Mouse (Mus musculus) ES-E14 (cell line): Measurements from ENCODE around the gene Hook2. TPM values are rescaled to one million over a fixed set of nuclear protein-coding genes. Genes with fewer than 3 reads are reported as not detected.

Source experiments
- DNase-seq: peaks from one replicate; pipeline ENCODE4 v3.0.0-alpha.2; 2013; ENCODE audit warnings: low read depth, low spot score
- H3K27ac ChIP-seq: 2 replicates; pipeline ENCODE4 v1.5.1; 2012; ENCODE audit warnings: low read depth, mild to moderate bottlenecking, low read length, moderate library complexity, mixed read lengths; ENCODE audit not compliant: poor library complexity, insufficient read depth, severe bottlenecking
- H3K36me3 ChIP-seq: 2 replicates; pipeline ENCODE4 v1.6.1; 2012; ENCODE audit warnings: mild to moderate bottlenecking, low read length, moderate library complexity, mixed read lengths; ENCODE audit not compliant: control insufficient read depth, poor library complexity, insufficient read depth, severe bottlenecking
- H3K4me1 ChIP-seq, 2 experiments: fragments of 150-350 bp in 1 of 2; sonication (generic) in 1 of 2; 2 replicates each; pipeline ENCODE4 v1.6.1; 2012; ENCODE audit warnings: low read length in 2 of 2, mild to moderate bottlenecking in 1 of 2, mixed read lengths in 1 of 2; ENCODE audit not compliant: control insufficient read depth in 2 of 2, insufficient read depth in 2 of 2, poor library complexity in 1 of 2
- H3K4me3 ChIP-seq, 2 experiments: fragments of 150-350 bp in 1 of 2; sonication (generic) in 1 of 2; 2 replicates each; pipeline ENCODE4 v1.5.1; 2012; ENCODE audit warnings: low read length in 2 of 2, low read depth in 1 of 2, mild to moderate bottlenecking in 1 of 2, mixed read lengths in 1 of 2; ENCODE audit not compliant: insufficient read depth in 1 of 2, poor library complexity in 1 of 2, severe bottlenecking in 1 of 2
- H3K9ac ChIP-seq: 2 replicates; pipeline ENCODE4 v1.6.1; 2012; ENCODE audit warnings: low read depth, mild to moderate bottlenecking, low read length, mixed read lengths; ENCODE audit not compliant: poor library complexity, insufficient read depth, severe bottlenecking
- H3K9me3 ChIP-seq: fragments of 150-350 bp; sonication (generic); 2 replicates; pipeline ENCODE4 v1.6.1; 2012; ENCODE audit warnings: low read depth, mild to moderate bottlenecking, low read length; ENCODE audit not compliant: control insufficient read depth, insufficient read depth
- CHD2 ChIP-seq: IDR thresholded peaks from 2 replicates; pipeline ENCODE4 v1.6.1; 2014; ENCODE audit warnings: mild to moderate bottlenecking, low read depth, low read length, inconsistent platforms
- HCFC1 ChIP-seq: IDR thresholded peaks from 2 replicates; pipeline ENCODE4 v1.6.1; 2012; ENCODE audit warnings: low read length, inconsistent platforms, borderline replicate concordance; ENCODE audit not compliant: insufficient read depth
- MAFK ChIP-seq: IDR thresholded peaks from 2 replicates; pipeline ENCODE4 v1.6.1; 2014; ENCODE audit warnings: mild to moderate bottlenecking, low read depth, low read length, inconsistent platforms; ENCODE audit not compliant: insufficient read depth
- ZC3H11A ChIP-seq: IDR thresholded peaks from 2 replicates; pipeline ENCODE4 v1.6.1; 2012; ENCODE audit warnings: low read depth, mild to moderate bottlenecking, inconsistent platforms, low read length, borderline replicate concordance
- ZNF384 ChIP-seq: IDR thresholded peaks from 2 replicates; pipeline ENCODE4 v1.6.1; 2012; ENCODE audit warnings: low read depth, low read length, inconsistent platforms
- in situ Hi-C, 2 experiments: fragments of 600-800 bp; cut with MboI; formaldehyde crosslinking; loops; one replicate each; pipeline ENCODE4 v1.15.1; 2025; ENCODE audit warnings: low sequenced_read_pairs in 2 of 2, inconsistent platforms in 1 of 2; ENCODE audit not compliant: unreplicated experiment in 2 of 2
- total RNA-seq: library from RNA; depleted of rRNA; stranded (reverse); fragments of 300-350 nt; gene quantifications from 2 replicates; pipeline ENCODE4 v1.2.3, GENCODE M21; 2012

Gene Hook2
- total RNA-seq, 1 experiment, result 28.6 TPM

- Histone ChIP-seq H3K9me3 (no peaks in the 10 kb centered on the region), H3K9ac (peak overlapping the region; percentile 82), H3K36me3 (no peaks in the 10 kb centered on the region), H3K4me1 (peaks cover 15 to 29% of the 10 kb centered on the region in 2 experiments), H3K4me3 (peak overlapping the region; percentile 57 to 76), H3K27ac (peak overlapping the region; percentile 89)
- no peak for DNase-seq
- in situ Hi-C loops, result no loop called here
- no peak for TF ChIP-seq ZNF384
- no peak for TF ChIP-seq MAFK
- no peak for TF ChIP-seq HCFC1
- no peak for TF ChIP-seq ZC3H11A
- TF ChIP-seq CHD2, result no peak
Measured at GRCm38 (mm10) chr8:84985049-84985683, 5.2 kb upstream of the Hook2 start.

GRCm38 (mm10) chr8:84985684-84986378 is 4.6 kb upstream of the Hook2 start:
- DNase-seq, result no peak
- Histone ChIP-seq H3K9me3 (no peaks in the 10 kb centered on the region), H3K4me3 (peak overlapping the region; percentile 57 to 76), H3K36me3 (no peaks in the 10 kb centered on the region), H3K27ac (peak overlapping the region; percentile 89), H3K4me1 (peaks cover 14 to 29% of the 10 kb centered on the region in 2 experiments), H3K9ac (peak overlapping the region; percentile 82)
- TF ChIP-seq HCFC1 (peak; percentile 35; the same call in 1 of the 2 replicates), CHD2 (no peak), ZC3H11A (no peak), MAFK (no peak)
- in situ Hi-C loops, result no loop called here

- no peaks in the 10 kb centered on the region for H3K9me3 ChIP-seq
- DNase-seq, result no peak
- TF ChIP-seq MAFK, result no peak
- H3K27ac ChIP-seq, result 0 out of 2 replicates have a peak overlapping the region, but pooled peaks have one; percentile 56
- in situ Hi-C loops, result no loop called here
- peak overlapping the region; percentile 76 for H3K9ac ChIP-seq
- peak overlapping the region; percentile 57 to 76 for H3K4me3 ChIP-seq
- H3K4me1 ChIP-seq, result peaks cover 13 to 25% of the 10 kb centered on the region in 2 experiments
- no peaks in the 10 kb centered on the region for H3K36me3 ChIP-seq
Measured at GRCm38 (mm10) chr8:84986379-84986945, 3.9 kb upstream of the Hook2 start.

GRCm38 (mm10) chr8:84987388-84987787 is 3.0 kb upstream of the Hook2 start:
- DNase-seq, result no peak
- Histone ChIP-seq H3K27ac (no peak overlapping the region; the same call in 1 of the 2 replicates), H3K9me3 (no peaks in the 10 kb centered on the region), H3K9ac (no peak overlapping the region), H3K4me3 (peak overlapping the region; percentile 15 to 33; a peak in 3 of 4 replicates), H3K36me3 (no peaks in the 10 kb centered on the region), H3K4me1 (peaks cover 13 to 17% of the 10 kb centered on the region in 2 experiments)
- in situ Hi-C loops, result no loop called here
- TF ChIP-seq ZNF384 (0 out of 2 replicates have a peak, but pooled peaks have one; percentile 10), MAFK (no peak), ZC3H11A (no peak), HCFC1 (no peak), CHD2 (no peak)

GRCm38 (mm10) chr8:84987903-84988302 is 2.5 kb upstream of the Hook2 start:
- no peak for DNase-seq

More at GRCm38 (mm10) chr8:84987903-84988302, 2.5 kb upstream of the Hook2 start:
- Histone ChIP-seq H3K9ac (no peak overlapping the region), H3K27ac (no peak overlapping the region; the same call in 1 of the 2 replicates), H3K4me1 (peaks cover 13 to 15% of the 10 kb centered on the region in 2 experiments), H3K4me3 (peak overlapping the region; percentile 15 to 33; a peak in 3 of 4 replicates), H3K9me3 (no peaks in the 10 kb centered on the region), H3K36me3 (no peaks in the 10 kb centered on the region)
- in situ Hi-C loops, result no loop called here
- TF ChIP-seq HCFC1 (no peak), ZC3H11A (no peak), MAFK (no peak), ZNF384 (no peak)
